Mouse (Mus musculus): ENCODE results near the gene Ndrg3. TPM values are rescaled to one million over a fixed set of nuclear protein-coding genes. Genes with fewer than 3 reads are reported as not detected.
A peak's percentile ranks its signal among the peaks of the same experiment; 100 is the strongest.
"Not testable (repeated sequence)": the region's sequence is repeated elsewhere in the genome, so short reads cannot be mapped to it uniquely, and the experiment has no call there.

The Ndrg3 gene
- polyA plus RNA-seq, 2 experiments from 2014 or later, result 107 to 115 TPM

DNA sequence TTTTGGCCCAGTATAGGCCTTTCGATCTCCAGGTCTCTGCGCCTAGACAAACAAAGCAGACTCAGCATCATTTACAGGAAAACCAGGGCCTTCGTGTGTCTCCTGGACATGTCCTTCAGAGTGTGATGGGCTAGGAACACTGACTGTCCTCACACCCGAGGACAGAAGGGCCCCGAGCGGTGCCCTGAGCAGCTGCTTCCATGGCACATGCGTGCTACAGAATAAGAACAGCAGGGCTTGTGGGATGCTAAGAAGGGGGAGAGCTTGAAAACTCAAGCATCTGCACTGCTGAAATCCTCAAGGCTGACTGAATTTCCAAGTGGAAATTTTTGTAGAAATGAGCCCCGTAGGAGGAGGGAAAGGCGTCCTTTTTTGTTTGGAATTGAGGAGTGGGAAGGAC, 94.8 kb downstream of the Ndrg3 start:
- ATAC-seq, result no peak

- no peak for ATAC-seq
Observed at GRCm38 (mm10) chr2:156896384-156896914, 95.4 kb downstream of the Ndrg3 start.

GRCm38 (mm10) chr2:156894496-156895265, 97.2 kb downstream of the Ndrg3 start:
- ATAC-seq, result no peak

- no peak for ATAC-seq
Observed at GRCm38 (mm10) chr2:156892821-156893220, 99.0 kb downstream of the Ndrg3 start.

DNA sequence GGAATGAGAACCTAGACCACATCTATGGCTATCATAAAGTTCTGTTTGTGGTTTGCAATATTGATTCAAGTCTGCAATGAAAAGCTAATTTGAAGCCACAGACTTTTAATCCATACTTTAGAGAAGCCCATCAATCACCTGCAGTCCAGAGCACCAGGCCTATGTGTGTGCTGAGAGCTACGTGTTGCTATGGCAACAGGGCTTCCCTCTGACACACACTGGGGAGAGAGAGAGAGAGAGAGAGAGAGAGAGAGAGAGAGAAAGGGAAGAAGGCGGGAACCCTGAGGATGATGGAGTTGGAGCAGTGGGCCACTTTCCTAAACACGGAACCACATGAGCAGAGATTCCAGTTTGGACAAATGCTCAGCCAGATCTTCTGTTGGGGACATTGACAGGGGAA, 99.6 kb downstream of the Ndrg3 start:
- no peak for ATAC-seq

DNA sequence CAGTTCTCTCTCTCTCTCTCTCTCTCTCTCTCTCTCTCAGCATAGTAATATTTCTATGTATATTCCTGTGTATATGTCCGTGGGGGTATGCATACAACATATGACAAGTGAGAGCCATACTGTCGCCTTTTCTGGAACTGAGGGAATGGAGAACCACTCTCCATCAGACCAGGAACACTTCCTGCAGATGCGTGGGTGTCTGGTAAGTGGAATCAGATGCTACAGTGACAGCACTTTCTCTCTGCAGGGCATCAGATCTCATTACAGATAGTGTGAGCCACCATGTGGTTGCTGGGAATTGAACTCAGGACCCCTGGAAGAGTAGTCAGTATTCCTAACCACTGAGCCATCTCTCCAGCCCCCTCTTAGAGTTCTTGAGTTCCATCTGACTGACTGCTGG, 103.4 kb downstream of the Ndrg3 start:
- no peak for ATAC-seq

DNA sequence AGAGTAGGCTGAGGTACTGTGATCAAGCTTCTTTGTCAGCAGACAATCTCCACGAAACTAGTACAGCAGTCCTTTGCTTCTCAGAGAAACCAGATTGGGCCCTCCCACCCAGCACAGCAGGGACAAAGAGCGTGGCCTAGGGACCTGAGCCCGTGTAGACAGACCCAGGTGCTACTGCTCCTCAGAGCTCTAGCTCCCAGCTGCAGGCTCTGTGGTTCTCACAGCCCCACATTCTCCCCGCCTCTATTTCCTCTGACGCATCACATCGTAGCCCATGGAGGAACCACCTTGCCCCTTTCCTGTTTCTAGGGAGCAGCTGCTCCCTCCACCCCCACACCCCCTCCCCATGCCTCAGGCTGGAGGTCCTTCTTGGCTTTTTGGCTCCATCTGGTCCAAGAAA, 104.8 kb downstream of the Ndrg3 start, which contains the start of gene Sla2:
Gene Sla2 (minus strand): TSS at position 176 of the 400 bp plus-strand sequence.
- ATAC-seq, result peak; percentile 82

GRCm38 (mm10) chr2:156886084-156886631, 105.7 kb downstream of the Ndrg3 start:
- peak; percentile 17 for ATAC-seq

- ATAC-seq, result not testable (repeated sequence)
Observed at GRCm38 (mm10) chr2:156885666-156886065, 106.2 kb downstream of the Ndrg3 start.

DNA sequence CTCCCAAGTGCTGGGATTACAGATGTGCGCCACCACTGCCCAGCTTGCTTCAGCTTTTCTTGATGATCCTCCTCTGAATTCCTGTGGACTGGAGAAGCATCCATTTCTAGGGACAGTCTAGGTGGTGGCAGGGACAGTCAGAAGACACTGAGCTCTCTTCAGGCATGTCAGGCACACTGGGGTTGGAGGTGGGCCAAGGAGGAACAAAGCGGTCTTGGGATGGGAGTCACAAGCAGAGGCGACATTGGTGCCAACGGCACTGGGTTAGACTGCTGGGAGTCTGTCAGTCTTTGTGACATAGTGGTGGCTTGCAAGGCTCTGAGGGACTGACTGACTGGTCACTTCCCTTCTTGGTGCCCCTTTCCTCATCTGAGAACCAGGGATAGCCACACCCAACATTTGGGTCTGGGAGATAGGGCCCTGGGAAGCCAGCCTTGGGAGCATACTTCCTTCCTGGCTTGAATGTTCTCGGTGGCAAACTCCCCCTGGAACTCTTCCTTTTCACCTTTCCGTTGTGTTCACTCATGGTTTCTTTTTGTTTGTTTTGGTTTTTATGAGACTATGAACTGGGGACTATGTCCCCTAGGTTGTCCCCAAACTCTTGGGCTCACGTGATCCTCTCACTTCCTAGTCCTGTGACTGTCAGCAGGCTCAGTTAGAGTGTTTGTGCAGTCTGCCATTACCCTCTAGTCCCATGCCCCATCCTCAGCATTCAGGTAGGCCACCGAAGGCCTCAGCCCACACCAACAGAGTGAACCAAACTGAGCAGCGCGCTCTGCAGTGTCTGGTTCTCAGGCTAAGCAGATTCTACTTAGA, 107.3 kb downstream of the Ndrg3 start:
- ATAC-seq, result no peak

GRCm38 (mm10) chr2:156882431-156883001, 109.3 kb downstream of the Ndrg3 start:
- peak; percentile 34 for ATAC-seq

GRCm38 (mm10) chr2:156879541-156879940, 112.3 kb downstream of the Ndrg3 start:
- ATAC-seq, result no peak

- ATAC-seq, result peak; percentile 88
Observed at GRCm38 (mm10) chr2:156877726-156878125, 114.1 kb downstream of the Ndrg3 start.

Other genes starting within 250 kb of the Ndrg3 start
- gene Myl9, start 216.6 kb downstream of the Ndrg3 start, polyA plus RNA-seq (2017; shearing (Covaris generic)), result not detected
- 1 to 10 TPM; 5.2 to 8.5 TPM for gene Tgif2, start 152.0 kb downstream of the Ndrg3 start, polyA plus RNA-seq (2017; shearing (Covaris generic))
- gene 4930518I15Rik, start 134.1 kb downstream of the Ndrg3 start, polyA plus RNA-seq (2017; shearing (Covaris generic)), result 10 to 100 TPM; 16.3 to 25.4 TPM
- gene Rab5if, start 128.9 kb downstream of the Ndrg3 start, polyA plus RNA-seq (2017; shearing (Covaris generic)), result 1 to 10 TPM; 4.1 to 7.6 TPM
- gene Sla2, start 104.9 kb downstream of the Ndrg3 start, polyA plus RNA-seq (2017; shearing (Covaris generic)), result 10 to 100 TPM; 57.8 to 67.4 TPM
- gene Dsn1, start 15.1 kb upstream of the Ndrg3 start, polyA plus RNA-seq (2017; shearing (Covaris generic)), result 10 to 100 TPM; 16.0 to 17.1 TPM
- gene Soga1, start 87.2 kb upstream of the Ndrg3 start, polyA plus RNA-seq (2017; shearing (Covaris generic)), result under 1 TPM in 1 of 2 experiments, not detected in 1; 0.05 TPM
- gene Tldc2, start 95.0 kb upstream of the Ndrg3 start, polyA plus RNA-seq (2017; shearing (Covaris generic)), result not detected
- 100 to 1,000 TPM; 574 to 641 TPM for gene Samhd1, start 143.2 kb upstream of the Ndrg3 start, polyA plus RNA-seq (2017; shearing (Covaris generic))
- gene Rbl1, start 212.5 kb upstream of the Ndrg3 start, polyA plus RNA-seq (2017; shearing (Covaris generic)), result 10 to 100 TPM; 22.1 to 22.4 TPM